Mouse (Mus musculus) olfactory bulb, adult 2 months (tissue): ENCODE results near the gene Ttll6. TPM values are rescaled to one million over a fixed set of nuclear protein-coding genes. Genes with fewer than 3 reads are reported as not detected.

Experiments used
- H3K27ac ChIP-seq: fragments of 200-500 bp; 2 replicates; pipeline ENCODE4 v1.5.1; 2012; ENCODE audit warnings: low read depth, low read length; ENCODE audit not compliant: insufficient read depth
- H3K4me1 ChIP-seq: fragments of 200-500 bp; 2 replicates; pipeline ENCODE4 v1.6.1; 2012; ENCODE audit warnings: low read length; ENCODE audit not compliant: control insufficient read depth, insufficient read depth
- H3K4me3 ChIP-seq: fragments of 200-500 bp; 2 replicates; pipeline ENCODE4 v1.5.1; 2012; ENCODE audit warnings: mild to moderate bottlenecking, low read depth, low read length, moderate library complexity; ENCODE audit not compliant: insufficient read depth
- CTCF ChIP-seq: fragments of 200-500 bp; IDR thresholded peaks from 2 replicates; pipeline ENCODE4 v1.5.1; 2012; ENCODE audit warnings: low read depth, mild to moderate bottlenecking, low read length, moderate library complexity; ENCODE audit not compliant: insufficient read depth
- POLR2A ChIP-seq: fragments of 200-500 bp; IDR thresholded peaks from 2 replicates; pipeline ENCODE4 v1.6.1; 2012; ENCODE audit warnings: mild to moderate bottlenecking, low read depth, low read length, moderate library complexity; ENCODE audit not compliant: insufficient read depth
- WGBS: fragments of 180-500 bp; shearing (Covaris S2); methylation state at CpG from one replicate; pipeline ENCODE4 v1.1.7; 2018; 5-methylcytosine and 5-hydroxymethylcytosine counted together
- polyA plus RNA-seq: library from polyadenylated mRNA; stranded (reverse); fragments of >200 nt; gene quantifications from 2 replicates; pipeline ENCODE4 v1.2.4, GENCODE M21; 2012; ENCODE audit warnings: low replicate concordance; ENCODE audit not compliant: missing spikeins, insufficient read depth, insufficient read length

The Ttll6 gene
- polyA plus RNA-seq, 1 experiment = not detected

DNA sequence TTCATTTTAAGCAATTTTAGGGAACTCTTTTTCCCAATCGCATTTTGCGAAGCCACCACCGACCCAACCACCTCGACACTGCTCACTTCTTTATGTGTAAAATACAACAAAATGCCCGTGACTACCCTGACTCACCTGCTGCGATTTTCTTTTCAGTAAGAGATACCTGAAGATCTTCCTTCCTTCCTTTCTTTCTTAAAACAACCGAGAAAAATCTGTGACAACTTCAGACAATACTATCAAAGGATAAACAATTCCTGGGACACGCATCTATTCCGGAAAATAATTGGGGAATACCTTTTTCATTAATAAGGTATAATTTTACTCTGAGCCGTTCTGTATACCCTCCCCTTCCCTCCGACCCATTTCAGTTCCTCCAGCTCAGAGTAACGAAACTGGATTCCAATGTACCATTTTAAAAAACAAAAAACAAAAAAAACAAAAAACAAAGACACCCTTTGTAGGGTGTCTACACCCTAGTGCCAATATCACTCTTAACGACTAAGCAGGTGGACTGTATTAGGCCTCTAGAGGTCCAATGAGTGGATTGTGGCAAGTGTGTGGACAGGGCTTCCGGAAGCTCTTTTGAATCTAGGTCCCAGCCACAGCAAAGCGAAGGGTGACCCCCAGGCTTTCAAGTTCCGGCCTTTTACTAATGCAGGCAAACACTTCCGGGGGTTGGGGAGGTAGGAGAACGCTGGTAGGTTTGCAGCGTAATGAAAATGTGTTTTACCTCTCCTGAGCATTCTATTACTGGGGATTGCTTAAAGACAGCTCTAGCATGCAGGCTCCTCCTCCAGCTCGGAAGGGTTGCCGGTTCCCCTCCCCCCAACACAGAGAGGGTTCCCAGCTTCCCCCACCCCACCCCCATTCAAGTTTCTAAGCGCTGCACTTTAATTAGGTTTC lies 65.8 kb downstream of the Ttll6 start:
- Histone ChIP-seq H3K4me1 (no peaks in the 10 kb centered on the region), H3K27ac (no peak overlapping the region), H3K4me3 (no peak overlapping the region)
- TF ChIP-seq CTCF = no peak
- TF ChIP-seq POLR2A = no peak
- 4% methylated on average over 22 of the region's 22 CpGs for WGBS

DNA sequence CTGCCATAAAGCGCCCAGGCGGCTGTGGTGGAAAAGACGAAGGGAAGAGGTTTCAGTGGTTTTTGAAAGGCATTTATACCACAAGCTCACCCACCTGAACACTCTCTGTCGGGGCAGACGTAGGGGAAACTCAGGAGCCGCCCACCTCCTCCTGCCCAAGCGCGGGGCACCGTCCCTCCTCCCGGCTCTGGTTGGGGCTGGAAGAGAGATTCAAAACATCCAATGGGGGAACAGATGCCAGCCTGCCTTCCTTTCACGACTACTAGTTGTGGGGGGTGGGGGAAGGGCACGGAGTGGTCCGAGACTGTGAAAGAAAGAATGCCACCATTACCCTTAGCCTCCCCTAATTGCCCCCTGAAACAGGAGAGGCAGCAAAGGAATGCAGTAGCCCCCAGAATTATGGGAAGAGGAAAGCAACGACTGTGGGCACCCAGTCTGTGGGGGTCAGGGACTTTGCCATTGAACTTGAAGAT lies 66.6 kb downstream of the Ttll6 start:
- WGBS = 2% methylated on average over 14 of the region's 14 CpGs
- Histone ChIP-seq H3K4me1 (no peaks in the 10 kb centered on the region), H3K27ac (no peak overlapping the region), H3K4me3 (no peak overlapping the region)
- TF ChIP-seq POLR2A (no peak), CTCF (no peak)

GRCm38 (mm10) chr11:96201741-96202140 lies 68.2 kb downstream of the Ttll6 start:
- TF ChIP-seq POLR2A = no peak
- no peak for TF ChIP-seq CTCF
- H3K4me3 ChIP-seq = no peak overlapping the region
- H3K27ac ChIP-seq = no peak overlapping the region
- no peaks in the 10 kb centered on the region for H3K4me1 ChIP-seq

GRCm38 (mm10) chr11:96202401-96203081 lies 69.0 kb downstream of the Ttll6 start:
- Histone ChIP-seq H3K27ac (no peak overlapping the region), H3K4me1 (no peaks in the 10 kb centered on the region), H3K4me3 (no peak overlapping the region)
- 3% methylated on average over 14 of the region's 14 CpGs for WGBS
- no peak for TF ChIP-seq POLR2A
- no peak for TF ChIP-seq CTCF

DNA sequence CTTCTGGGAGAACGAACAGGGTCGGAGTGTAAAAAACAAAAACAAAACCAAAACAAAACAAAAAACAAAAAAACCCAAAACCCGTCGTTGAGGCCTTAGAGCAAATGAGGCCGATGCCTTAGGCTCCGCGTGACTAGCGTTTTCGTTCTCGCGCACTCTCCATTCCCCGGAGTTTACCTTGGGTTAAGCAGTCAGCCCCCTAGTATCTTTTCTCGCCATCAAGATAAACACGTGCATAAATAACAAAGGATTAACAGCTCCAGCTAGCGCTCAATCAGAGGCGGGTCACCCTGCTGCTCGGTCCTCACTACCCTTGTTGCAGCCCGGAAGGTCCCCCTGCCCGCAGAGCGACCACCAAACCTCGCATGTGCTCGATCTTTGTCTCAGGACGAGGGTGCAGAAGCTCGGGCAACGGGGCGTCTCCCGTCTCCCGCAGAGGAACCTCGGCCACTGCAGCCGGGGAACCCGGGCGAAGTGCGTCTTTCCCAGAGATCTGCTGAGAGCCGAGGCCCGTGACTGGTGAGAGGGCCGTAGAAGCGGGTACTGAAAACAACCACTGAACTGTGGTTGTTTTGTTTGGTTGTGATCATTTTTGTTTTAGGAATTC lies 69.7 kb downstream of the Ttll6 start:
- 2% methylated on average over 37 of the region's 37 CpGs for WGBS
- TF ChIP-seq CTCF = no peak
- no peak for TF ChIP-seq POLR2A

DNA sequence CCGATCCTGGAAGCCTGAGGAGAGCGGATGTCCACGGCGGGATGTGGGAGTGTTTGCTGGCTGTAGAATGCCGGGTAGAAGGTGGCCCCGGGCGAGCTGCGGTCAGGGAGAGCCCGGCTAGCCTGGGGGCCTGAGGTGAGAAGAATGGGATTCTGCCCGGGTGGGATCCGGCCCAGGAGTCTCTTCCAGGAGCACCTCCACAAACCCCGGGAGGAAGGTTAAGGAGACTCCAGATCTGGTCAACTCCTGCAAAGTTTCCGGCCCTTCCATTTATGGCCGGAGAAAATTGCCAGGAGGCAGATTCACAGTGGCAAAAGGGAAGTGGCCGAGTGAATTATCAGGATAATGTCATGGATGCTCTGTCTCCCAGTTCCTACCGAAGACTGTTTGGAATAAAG lies 70.2 kb downstream of the Ttll6 start:
- Histone ChIP-seq H3K4me3 (no peak overlapping the region), H3K4me1 (no peaks in the 10 kb centered on the region), H3K27ac (no peak overlapping the region)
- WGBS = 2% methylated on average over 16 of the region's 16 CpGs
- TF ChIP-seq CTCF (no peak), POLR2A (no peak)

More for the DNA sequence above, 69.7 kb downstream of the Ttll6 start:
- Histone ChIP-seq H3K27ac (no peak overlapping the region), H3K4me3 (no peak overlapping the region), H3K4me1 (no peaks in the 10 kb centered on the region)

GRCm38 (mm10) chr11:96204351-96204750 lies 70.8 kb downstream of the Ttll6 start:
- WGBS = 4% methylated on average over 11 of the region's 11 CpGs
- no peak for TF ChIP-seq CTCF
- TF ChIP-seq POLR2A = no peak
- no peaks in the 10 kb centered on the region for H3K4me1 ChIP-seq
- H3K27ac ChIP-seq = no peak overlapping the region
- H3K4me3 ChIP-seq = no peak overlapping the region

DNA sequence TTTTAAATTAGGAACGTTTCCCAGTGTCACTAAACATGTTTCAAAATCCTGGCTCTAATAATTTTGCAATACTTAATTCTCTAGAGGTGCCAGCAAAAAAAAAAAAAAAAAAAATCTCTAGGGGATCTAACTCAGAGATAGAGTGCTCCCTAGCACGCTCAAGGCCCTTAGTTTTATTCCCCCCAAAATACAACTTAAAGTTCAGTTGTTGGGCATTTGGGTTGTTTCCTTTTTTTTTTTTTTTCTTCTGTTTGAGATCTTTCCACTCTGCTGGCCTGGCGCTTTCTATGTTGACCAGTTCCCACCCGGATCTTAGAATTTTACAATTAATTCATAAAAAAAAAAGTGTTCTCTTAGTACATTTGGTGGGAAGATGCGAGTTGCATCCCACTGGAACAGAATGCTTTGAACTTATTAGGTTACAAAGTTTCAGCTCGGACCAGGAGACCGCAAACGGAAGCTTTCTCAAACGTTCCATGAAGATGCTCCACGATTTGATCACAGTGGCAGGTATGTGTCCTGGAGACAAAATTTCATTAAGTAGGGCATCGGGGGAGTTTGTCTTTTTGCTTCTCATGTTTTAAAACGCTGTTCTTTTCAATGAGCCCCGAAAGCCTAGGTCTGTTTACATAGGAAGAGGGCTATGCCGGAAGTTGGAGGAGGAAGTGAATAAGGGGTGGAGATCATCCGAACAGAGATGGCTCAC lies 72.0 kb downstream of the Ttll6 start:
- H3K4me1 ChIP-seq = no peaks in the 10 kb centered on the region
- no peak for TF ChIP-seq POLR2A
- WGBS = 7% methylated on average over 15 of the region's 15 CpGs
- no peak overlapping the region for H3K4me3 ChIP-seq
- H3K27ac ChIP-seq = no peak overlapping the region

Other genes starting within 250 kb of the Ttll6 start
- gene B4galnt2, start 218.9 kb upstream of the Ttll6 start, polyA plus RNA-seq = not detected in 2 replicates
- gene Igf2bp1, start 127.8 kb upstream of the Ttll6 start, polyA plus RNA-seq = not detected in 2 replicates
- gene Gip, start 109.2 kb upstream of the Ttll6 start, polyA plus RNA-seq = not detected in 2 replicates
- gene Snf8, start 98.9 kb upstream of the Ttll6 start, polyA plus RNA-seq = not detected in 2 replicates
- not detected in 2 replicates for gene Ube2z, start 68.4 kb upstream of the Ttll6 start, polyA plus RNA-seq
- not detected in 2 replicates for gene Atp5g1, start 58.1 kb upstream of the Ttll6 start, polyA plus RNA-seq
- not detected in 2 replicates for gene Calcoco2, start 21.8 kb upstream of the Ttll6 start, polyA plus RNA-seq
- not detected in 2 replicates for gene Hoxb13, start 60.5 kb downstream of the Ttll6 start, polyA plus RNA-seq
- 1,425 TPM in 1 of 2 replicates, not detected in the other for gene Hoxb9, start 137.7 kb downstream of the Ttll6 start, polyA plus RNA-seq
- gene Hoxb8, start 148.1 kb downstream of the Ttll6 start, polyA plus RNA-seq = not detected in 2 replicates
- gene Hoxb7, start 152.8 kb downstream of the Ttll6 start, polyA plus RNA-seq = not detected in 2 replicates
- gene Hoxb6, start 158.7 kb downstream of the Ttll6 start, polyA plus RNA-seq = not detected in 2 replicates
- gene Hoxb5, start 169.6 kb downstream of the Ttll6 start, polyA plus RNA-seq = not detected in 2 replicates
- not detected in 2 replicates for gene Hoxb4, start 184.5 kb downstream of the Ttll6 start, polyA plus RNA-seq
- gene Hoxb3, start 189.5 kb downstream of the Ttll6 start, polyA plus RNA-seq = not detected in 2 replicates
- gene Hoxb2, start 216.7 kb downstream of the Ttll6 start, polyA plus RNA-seq = not detected in 2 replicates
- gene Hoxb1, start 232.0 kb downstream of the Ttll6 start, polyA plus RNA-seq = not detected in 2 replicates